Mouse (Mus musculus) kidney, postnatal 10 days (tissue): ENCODE results near the gene Gatb.
"Not testable (repeated sequence)": the region's sequence is repeated elsewhere in the genome, so short reads cannot be mapped to it uniquely, and the experiment has no call there.

Experiments
- DNase-seq: peaks from one replicate; pipeline ENCODE4 v3.0.0; 2021; ENCODE audit warnings: mixed read lengths

The Gatb gene

DNA sequence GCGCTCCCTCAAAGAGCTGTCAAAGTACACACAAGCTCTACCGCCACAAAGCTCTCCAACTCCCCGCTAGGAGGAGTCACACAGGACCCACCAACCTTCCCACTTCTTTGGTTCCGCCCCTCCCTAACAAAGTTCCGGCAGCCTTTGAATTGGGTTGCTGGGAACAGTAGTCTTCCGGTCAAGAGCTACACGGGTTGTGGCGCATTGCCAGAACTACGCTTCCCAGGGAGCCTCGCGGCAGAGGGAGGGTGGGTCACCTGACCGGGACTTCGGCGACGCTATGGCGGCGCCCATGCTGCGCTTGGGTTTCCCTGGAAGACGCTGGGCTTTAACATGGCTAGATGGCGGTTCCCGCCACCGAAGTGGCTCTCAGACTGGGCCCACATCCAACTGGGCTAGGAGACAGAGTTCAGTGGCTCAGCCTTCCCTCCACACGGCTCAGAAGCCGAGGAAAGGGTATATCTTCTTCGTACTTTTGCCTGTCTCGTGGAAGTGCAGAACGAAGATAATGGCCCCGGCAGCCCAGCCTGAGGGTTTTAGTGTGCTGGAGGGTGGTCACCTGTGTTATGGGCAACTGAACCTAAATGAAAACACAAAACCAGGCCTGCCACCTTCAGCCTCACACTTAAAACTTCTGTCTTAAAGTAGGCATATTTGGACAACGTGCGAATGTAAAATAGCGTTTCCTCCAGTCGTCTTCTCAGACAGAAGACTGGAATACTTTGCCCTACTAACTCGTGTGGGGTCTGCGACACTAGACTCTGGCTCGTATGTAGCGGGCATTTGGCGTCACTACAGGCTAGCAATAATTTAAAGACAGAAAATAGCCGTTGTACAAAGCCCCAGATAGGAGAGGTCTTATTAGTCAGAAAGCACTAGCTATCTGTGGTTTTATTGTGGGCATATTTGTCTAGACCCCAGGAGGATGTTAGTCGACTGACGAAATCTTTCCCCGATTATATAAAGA, at the start of gene Gatb:
Gatb (plus strand) TSS at position 256 of the 967 bp plus-strand sequence.
- DNase-seq: peak; percentile 100

DNA sequence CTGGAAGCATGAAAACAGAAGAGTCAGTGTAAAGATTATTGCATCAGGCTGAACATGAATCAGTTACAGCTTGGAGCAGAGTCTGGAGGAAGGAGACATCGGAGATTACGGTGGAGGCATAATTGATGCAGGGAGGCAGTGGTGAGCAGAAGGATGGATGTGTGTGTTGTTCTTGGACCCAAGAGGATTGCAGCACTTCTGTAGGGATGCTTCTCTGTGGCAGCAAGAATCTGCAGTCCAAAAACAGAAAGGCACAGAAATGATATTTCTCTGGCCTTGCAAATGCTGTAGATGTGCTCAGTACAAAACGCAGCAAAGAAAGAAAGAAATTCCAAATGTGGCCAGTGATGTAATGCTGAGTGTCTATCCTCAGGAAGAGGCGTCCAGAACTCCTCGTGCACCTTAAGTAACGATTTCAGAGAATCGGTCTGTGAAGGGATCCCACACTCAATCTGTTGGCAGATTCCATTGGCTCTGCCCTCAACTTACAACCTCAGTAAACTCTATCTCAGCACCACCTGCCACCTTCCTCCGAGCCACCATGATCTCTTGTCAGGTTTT, 43.2 kb upstream of the Gatb start:
- DNase-seq: no peak

- no peak for DNase-seq
These were observed 41.5 kb upstream of the Gatb start for GRCm38 (mm10) chr3:85532376-85532775.

- no peak for DNase-seq
These were observed 38.9 kb upstream of the Gatb start for GRCm38 (mm10) chr3:85535042-85535441.

DNA sequence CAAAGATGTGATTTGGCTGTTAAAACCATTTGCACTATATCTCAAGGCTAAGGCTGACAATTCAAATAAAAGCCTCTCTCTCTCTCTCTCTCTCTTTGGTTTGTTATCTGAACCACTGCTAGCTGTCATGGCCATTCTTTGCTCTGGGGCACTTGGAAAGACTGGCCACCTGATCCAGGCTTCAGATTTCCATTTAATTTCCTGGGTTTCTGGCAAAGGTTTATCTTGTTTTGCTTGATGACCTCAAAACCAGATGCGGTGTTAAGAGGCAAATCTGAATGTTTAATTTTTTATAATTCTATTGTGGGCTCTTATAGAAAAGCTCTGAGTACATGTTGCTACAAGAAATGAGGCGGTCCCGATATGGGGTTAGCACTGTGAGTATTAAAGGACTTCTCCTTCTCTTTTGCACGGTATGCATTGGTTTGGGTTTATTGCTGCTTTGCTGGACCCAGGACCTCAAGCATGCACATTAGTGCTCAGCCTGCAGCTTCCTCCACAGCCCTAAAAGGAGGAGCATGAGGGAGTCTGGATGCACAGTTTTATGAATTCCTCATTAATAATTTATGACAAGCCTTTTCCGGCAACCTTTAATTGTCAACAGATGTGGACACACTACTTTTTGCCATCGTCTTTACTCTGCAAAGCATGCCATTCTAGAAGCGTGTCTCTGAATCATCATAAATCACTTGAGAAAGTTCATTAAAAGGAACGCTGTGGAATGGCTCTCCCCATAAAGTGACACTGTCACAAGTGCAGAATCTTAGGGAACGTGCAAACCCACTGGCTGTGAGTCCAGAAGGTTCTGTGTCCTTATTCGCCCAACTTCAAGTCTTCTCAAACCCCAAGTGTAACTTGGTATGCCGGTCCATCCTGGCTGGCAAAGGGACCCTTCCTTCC, 38.0 kb upstream of the Gatb start:
- no peak for DNase-seq

DNA sequence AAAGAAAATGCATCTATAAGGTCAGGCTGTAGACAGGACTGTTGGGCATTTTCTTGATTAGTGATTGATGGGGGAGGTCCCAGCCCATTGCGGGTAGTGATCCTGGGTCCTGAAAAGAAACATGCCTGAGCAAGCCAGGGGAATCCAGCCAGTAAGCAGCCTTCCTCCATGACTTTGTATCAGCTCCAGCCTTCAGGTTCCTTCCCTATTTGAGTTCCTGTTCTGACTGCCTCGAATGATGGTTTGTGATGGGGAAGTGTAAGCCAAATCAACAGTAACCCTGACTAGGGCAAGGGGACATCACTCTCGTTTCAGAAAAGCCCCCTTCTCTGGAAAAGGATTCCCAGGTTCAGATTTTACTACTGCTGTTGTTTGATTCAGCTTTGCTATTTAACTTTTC, 31.2 kb upstream of the Gatb start:
- no peak for DNase-seq

GRCm38 (mm10) chr3:85543652-85544051, 30.3 kb upstream of the Gatb start:
- peak; percentile 38 for DNase-seq

- no peak for DNase-seq
These were observed 23.6 kb upstream of the Gatb start for GRCm38 (mm10) chr3:85550312-85550711.

- DNase-seq: no peak
These were observed 22.6 kb upstream of the Gatb start for GRCm38 (mm10) chr3:85551352-85551751.

DNA sequence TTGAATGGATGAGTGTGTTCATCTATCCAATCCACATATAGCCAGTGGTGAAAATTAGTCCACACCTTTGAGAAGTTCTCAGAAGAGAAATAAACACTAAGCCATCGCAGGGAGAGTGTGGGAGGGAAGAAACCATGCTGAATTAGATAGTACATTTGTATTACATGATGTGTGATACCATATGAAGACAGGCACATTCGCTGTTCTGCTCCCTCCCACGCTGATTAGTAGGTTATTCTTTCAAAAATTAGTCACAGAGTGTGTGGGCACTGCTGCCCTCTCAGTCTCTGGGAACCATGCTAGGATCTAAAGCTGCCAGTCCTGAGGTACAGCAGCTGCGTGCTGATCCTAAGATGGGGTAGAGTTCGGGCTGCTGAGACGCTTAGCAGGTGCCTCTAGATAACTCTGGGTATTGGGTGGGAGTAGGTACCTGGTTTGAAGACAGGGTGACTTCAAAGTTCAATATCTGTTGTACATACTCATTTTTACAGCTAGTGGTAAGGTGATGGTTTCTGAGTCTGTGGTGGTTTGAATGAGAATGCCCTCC, 20.1 kb upstream of the Gatb start:
- DNase-seq: no peak

- no peak for DNase-seq
These were observed 9.3 kb upstream of the Gatb start for GRCm38 (mm10) chr3:85564603-85565002.

GRCm38 (mm10) chr3:85571276-85571675, 2.6 kb upstream of the Gatb start:
- peak; percentile 75 for DNase-seq

GRCm38 (mm10) chr3:85572502-85572901, 1.4 kb upstream of the Gatb start:
- DNase-seq: not testable (repeated sequence)

- DNase-seq: no peak
These were observed 579 bp upstream of the Gatb start for GRCm38 (mm10) chr3:85573216-85573863.

- DNase-seq: no peak
These were observed 8.8 kb downstream of the Gatb start for GRCm38 (mm10) chr3:85582726-85583125.

DNA sequence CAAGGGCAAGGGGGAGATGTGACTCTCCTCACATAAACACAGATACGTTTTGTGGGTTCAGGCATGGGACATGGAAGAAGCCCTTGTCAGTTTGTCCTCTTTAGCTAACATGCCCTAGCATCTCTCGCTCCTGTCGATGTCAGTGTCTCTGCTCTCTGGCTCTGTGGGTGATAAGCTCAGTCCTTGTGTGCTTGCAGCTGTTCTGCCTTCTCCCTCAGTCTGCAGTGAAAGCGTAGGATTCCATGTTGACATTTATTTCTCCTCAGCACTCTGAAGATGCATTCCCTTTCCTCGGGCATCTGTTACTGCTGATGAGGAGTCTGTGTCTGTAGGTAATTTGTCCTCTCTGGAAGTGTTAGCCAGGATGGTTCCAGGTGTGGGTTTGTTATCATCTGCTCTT, 9.3 kb downstream of the Gatb start:
- DNase-seq: no peak

DNA sequence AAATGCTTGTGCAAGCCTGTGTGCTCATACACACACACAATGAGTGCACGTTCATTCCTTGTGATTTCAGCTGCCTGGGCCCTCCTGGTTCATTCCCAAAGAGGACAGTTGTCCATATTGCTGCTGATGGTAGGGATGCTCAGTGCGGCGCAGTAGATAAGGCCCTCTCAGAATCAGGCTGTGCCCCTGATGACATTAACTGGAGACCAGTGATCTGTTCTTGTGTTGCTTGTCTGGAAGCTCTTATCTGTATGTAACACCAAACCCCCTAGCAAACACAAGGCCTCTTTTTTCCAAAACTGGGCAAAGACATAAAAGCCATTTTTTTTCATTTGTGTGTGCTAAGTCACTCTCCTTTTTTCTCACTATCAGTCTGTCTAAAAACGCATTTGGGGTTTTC, 11.0 kb downstream of the Gatb start:
- no peak for DNase-seq

DNA sequence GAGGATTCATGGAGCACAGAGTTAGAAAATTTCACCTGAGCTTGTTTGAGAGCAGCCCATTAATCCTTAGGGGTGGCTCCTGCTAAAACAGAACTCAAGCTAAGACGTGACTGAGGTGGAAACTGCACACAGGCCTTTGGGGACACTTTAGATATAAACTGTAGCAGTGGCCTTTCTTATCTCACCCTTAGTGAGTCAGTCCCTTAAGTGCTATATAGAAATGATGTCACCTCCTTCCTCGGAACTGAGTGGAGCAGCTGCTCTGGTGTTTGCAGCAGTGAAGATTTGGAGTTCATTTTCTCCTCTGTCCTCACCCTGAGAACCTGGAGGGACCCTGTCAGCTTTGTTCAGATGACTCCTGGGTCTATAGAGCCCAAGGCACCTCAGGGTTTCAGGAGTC, 14.8 kb downstream of the Gatb start:
- no peak for DNase-seq

GRCm38 (mm10) chr3:85590090-85590754, 16.3 kb downstream of the Gatb start:
- DNase-seq: no peak

DNA sequence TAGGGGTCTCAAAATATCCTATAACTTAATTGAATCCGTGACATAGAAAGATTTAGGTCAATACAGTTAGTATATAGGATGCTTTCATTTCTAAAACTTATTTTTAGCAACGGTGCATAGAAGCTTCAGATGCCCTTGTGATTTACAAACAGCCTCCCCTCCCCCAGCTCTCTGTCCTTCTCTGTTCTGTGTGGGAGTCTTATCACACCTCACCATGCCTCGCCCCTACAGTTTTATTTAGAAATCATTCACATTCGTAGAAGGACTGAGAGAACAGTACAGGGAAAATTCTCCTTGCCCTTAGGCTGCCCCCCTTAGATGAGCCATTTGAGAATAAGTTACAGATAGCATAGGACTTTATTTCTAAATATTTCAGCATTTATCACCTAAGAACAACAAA, 18.1 kb downstream of the Gatb start:
- no peak for DNase-seq

GRCm38 (mm10) chr3:85592640-85593252, 18.8 kb downstream of the Gatb start:
- no peak for DNase-seq
